Mouse (Mus musculus) heart, postnatal 0 days (tissue): ENCODE data around the gene Pld1. TPM values are rescaled to one million over a fixed set of nuclear protein-coding genes. Genes with fewer than 3 reads are reported as not detected.

Experiments
- ATAC-seq: fragments of 200-750 bp; cut with Nextera tagmentation; 2 replicates; pipeline ENCODE4 v1.8.0; 2017; ENCODE audit warnings: low read depth, moderate number of reproducible peaks, moderate library complexity; ENCODE audit not compliant: insufficient read depth
- DNase-seq: peaks from one replicate; pipeline ENCODE4 v3.0.0-alpha.2; 2016; ENCODE audit warnings: low spot score
- H3K27ac ChIP-seq: fragments of 300-500 bp; sonication (generic); 2 replicates; pipeline ENCODE4 v1.5.1; 2014; ENCODE audit warnings: low read depth, mild to moderate bottlenecking
- H3K27me3 ChIP-seq: fragments of 300-500 bp; sonication (generic); 2 replicates; pipeline ENCODE4 v1.6.1; 2014; ENCODE audit warnings: low read length, mixed read lengths; ENCODE audit not compliant: control insufficient read depth, insufficient read depth
- H3K36me3 ChIP-seq: fragments of 300-500 bp; sonication (generic); replicated peaks from 2 replicates; pipeline ENCODE4 v1.6.1; 2014; ENCODE audit warnings: low read length, mixed read lengths; ENCODE audit not compliant: control insufficient read depth, insufficient read depth
- H3K4me1 ChIP-seq: fragments of 300-500 bp; sonication (generic); 2 replicates; pipeline ENCODE4 v1.6.1; 2014; ENCODE audit warnings: antibody characterized with exemption; ENCODE audit not compliant: control insufficient read depth, insufficient read depth
- H3K4me2 ChIP-seq: fragments of 300-500 bp; sonication (generic); 2 replicates; pipeline ENCODE4 v1.6.1; 2014; ENCODE audit warnings: low read depth, mild to moderate bottlenecking, low read length, moderate library complexity
- H3K4me3 ChIP-seq: fragments of 300-500 bp; sonication (generic); 2 replicates; pipeline ENCODE4 v1.5.1; 2014; ENCODE audit warnings: low read depth, low read length
- H3K9ac ChIP-seq: fragments of 300-500 bp; sonication (generic); replicated peaks from 2 replicates; pipeline ENCODE4 v1.6.1; 2014; ENCODE audit warnings: low read depth, low read length, mixed read lengths
- H3K9me3 ChIP-seq: fragments of 300-500 bp; sonication (generic); replicated peaks from 2 replicates; pipeline ENCODE4 v1.6.1; 2016; ENCODE audit warnings: low read length; ENCODE audit not compliant: control insufficient read depth
- CTCF ChIP-seq: IDR thresholded peaks from 2 replicates; pipeline ENCODE4 v1.5.1; 2016; ENCODE audit warnings: antibody characterized with exemption, control low read depth, low read depth
- EP300 ChIP-seq: IDR thresholded peaks from 2 replicates; pipeline ENCODE4 v1.6.1; 2016; ENCODE audit warnings: antibody characterized with exemption, low read depth
- WGBS: fragments of 180-500 bp; shearing (Covaris S2); extraction: QIAGEN DNeasy Blood & Tissue Kit; methylation state at CpG from one replicate; pipeline ENCODE4 v1.1.7; 2014; 5-methylcytosine and 5-hydroxymethylcytosine counted together
- polyA plus RNA-seq: library from polyadenylated mRNA; unstranded; fragments of >200 nt; fragmentation: Nextera tagmentation; extraction: Ambion mirVana; gene quantifications from 2 replicates; pipeline ENCODE4 v1.2.1, GENCODE M21; 2015
- total RNA-seq: library from RNA; depleted of rRNA; stranded (reverse); fragments of >200 nt; gene quantifications from 2 replicates; pipeline ENCODE4 v1.2.3, GENCODE M21; 2014; ENCODE audit warnings: low replicate concordance

Pld1 gene
- total and polyA plus RNA-seq, 2 experiments from 2014 or later = 5.0 to 7.6 TPM

- no peak overlapping the region for H3K4me3 ChIP-seq
- no peak overlapping the region for H3K4me2 ChIP-seq
- no peak overlapping the region for H3K27ac ChIP-seq
- no peak overlapping the region for H3K9ac ChIP-seq
- ATAC-seq = no peak
- H3K36me3 ChIP-seq = 0 out of 2 replicates have a peak, but pooled peaks cover 5% of the 10 kb centered on the region
- no peak for DNase-seq
- WGBS = 74% methylated on average over 3 of the region's 3 CpGs
- no peaks in the 10 kb centered on the region for H3K27me3 ChIP-seq
- no peak for TF ChIP-seq CTCF
- no peak for TF ChIP-seq EP300
- no peaks in the 10 kb centered on the region for H3K4me1 ChIP-seq
- no peaks in the 10 kb centered on the region for H3K9me3 ChIP-seq
Measured at GRCm38 (mm10) chr3:27961162-27961561, 22.7 kb downstream of the Pld1 start.

- 47% methylated on average over 6 of the region's 6 CpGs for WGBS
- DNase-seq = no peak
- no peak overlapping the region for H3K27ac ChIP-seq
- no peak overlapping the region for H3K9ac ChIP-seq
- no peak overlapping the region for H3K4me3 ChIP-seq
- H3K4me2 ChIP-seq = no peak overlapping the region
- no peak for TF ChIP-seq EP300
- TF ChIP-seq CTCF = no peak
- H3K4me1 ChIP-seq = no peaks in the 10 kb centered on the region
- no peaks in the 10 kb centered on the region for H3K9me3 ChIP-seq
- H3K27me3 ChIP-seq = no peaks in the 10 kb centered on the region
- ATAC-seq = no peak
- 0 out of 2 replicates have a peak, but pooled peaks cover 3% of the 10 kb centered on the region for H3K36me3 ChIP-seq
Measured at GRCm38 (mm10) chr3:27963795-27964201, 25.3 kb downstream of the Pld1 start.

- DNase-seq (no peak), ATAC-seq (no peak)
- no peaks in the 10 kb centered on the region for H3K9me3 ChIP-seq
- 0 out of 2 replicates have a peak, but pooled peaks cover 8% of the 10 kb centered on the region for H3K4me1 ChIP-seq
- H3K36me3 ChIP-seq = no peaks in the 10 kb centered on the region
- 87% methylated on average over 8 of the region's 8 CpGs for WGBS
- TF ChIP-seq CTCF (no peak), EP300 (no peak)
- H3K9ac ChIP-seq = no peak overlapping the region
- H3K27me3 ChIP-seq = no peaks in the 10 kb centered on the region
- H3K4me2 ChIP-seq = no peak overlapping the region
- no peak overlapping the region for H3K27ac ChIP-seq
- no peak overlapping the region for H3K4me3 ChIP-seq
Measured at GRCm38 (mm10) chr3:27968671-27969070, 30.2 kb downstream of the Pld1 start.

- Histone ChIP-seq H3K27me3 (no peaks in the 10 kb centered on the region), H3K4me3 (no peak overlapping the region), H3K36me3 (no peaks in the 10 kb centered on the region), H3K9ac (no peak overlapping the region), H3K9me3 (no peaks in the 10 kb centered on the region), H3K4me1 (0 out of 2 replicates have a peak, but pooled peaks cover 8% of the 10 kb centered on the region), H3K4me2 (no peak overlapping the region), H3K27ac (no peak overlapping the region)
- ATAC-seq (no peak), DNase-seq (no peak)
- TF ChIP-seq CTCF = no peak
- no peak for TF ChIP-seq EP300
- 86% methylated on average over 7 of the region's 7 CpGs for WGBS
Measured at GRCm38 (mm10) chr3:27973936-27974335, 35.4 kb downstream of the Pld1 start.

GRCm38 (mm10) chr3:27974981-27975380 is 36.5 kb downstream of the Pld1 start:
- H3K36me3 ChIP-seq = no peaks in the 10 kb centered on the region
- H3K4me2 ChIP-seq = no peak overlapping the region
- WGBS = 82% methylated on average over 3 of the region's 3 CpGs
- H3K27ac ChIP-seq = no peak overlapping the region
- no peak overlapping the region for H3K4me3 ChIP-seq
- H3K9ac ChIP-seq = no peak overlapping the region
- 0 out of 2 replicates have a peak, but pooled peaks cover 7% of the 10 kb centered on the region for H3K4me1 ChIP-seq
- TF ChIP-seq EP300 = no peak
- no peak for TF ChIP-seq CTCF
- no peaks in the 10 kb centered on the region for H3K27me3 ChIP-seq
- no peaks in the 10 kb centered on the region for H3K9me3 ChIP-seq
- DNase-seq = no peak
- no peak for ATAC-seq

- H3K4me1 ChIP-seq = no peaks in the 10 kb centered on the region
- H3K4me3 ChIP-seq = no peak overlapping the region
- H3K27ac ChIP-seq = no peak overlapping the region
- no peak overlapping the region for H3K4me2 ChIP-seq
- TF ChIP-seq EP300 (no peak), CTCF (no peak)
- ATAC-seq = no peak
- H3K9me3 ChIP-seq = no peaks in the 10 kb centered on the region
- no peaks in the 10 kb centered on the region for H3K27me3 ChIP-seq
- peak; percentile 35 for DNase-seq
- H3K36me3 ChIP-seq = no peaks in the 10 kb centered on the region
- H3K9ac ChIP-seq = no peak overlapping the region
- 77% methylated on average over 9 of the region's 10 CpGs for WGBS
Measured at GRCm38 (mm10) chr3:27976931-27977544, 38.5 kb downstream of the Pld1 start.
